Mouse (Mus musculus) heart, embryonic 15.5 days (tissue): ENCODE data around the gene Tmem63b. TPM values are rescaled to one million over a fixed set of nuclear protein-coding genes. Genes with fewer than 3 reads are reported as not detected.

Experiments used
- ATAC-seq: fragments of 200-750 bp; cut with Nextera tagmentation; replicated peaks from 2 replicates; pipeline ENCODE4 v1.8.0; 2017; ENCODE audit warnings: low read depth, moderate TSS enrichment; ENCODE audit not compliant: insufficient number of reproducible peaks, insufficient read depth, low FRiP score
- H3K27ac ChIP-seq: fragments of 300-500 bp; sonication (generic); 2 replicates; pipeline ENCODE4 v1.5.1; 2015; ENCODE audit warnings: mild to moderate bottlenecking, inconsistent platforms
- H3K27me3 ChIP-seq: fragments of 300-500 bp; sonication (generic); 2 replicates; pipeline ENCODE4 v1.6.1; 2015; ENCODE audit warnings: inconsistent platforms
- H3K36me3 ChIP-seq: fragments of 300-500 bp; sonication (generic); 2 replicates; pipeline ENCODE4 v1.6.1; 2015; ENCODE audit warnings: mild to moderate bottlenecking, inconsistent platforms
- H3K4me1 ChIP-seq: fragments of 300-500 bp; sonication (generic); replicated peaks from 2 replicates; pipeline ENCODE4 v1.6.1; 2015; ENCODE audit warnings: inconsistent platforms
- H3K4me2 ChIP-seq: fragments of 300-500 bp; sonication (generic); 2 replicates; pipeline ENCODE4 v1.6.1; 2015; ENCODE audit warnings: inconsistent platforms, mild to moderate bottlenecking, moderate library complexity
- H3K4me3 ChIP-seq: fragments of 300-500 bp; sonication (generic); 2 replicates; pipeline ENCODE4 v1.5.1; 2015; ENCODE audit warnings: mild to moderate bottlenecking, inconsistent platforms
- H3K9ac ChIP-seq: fragments of 300-500 bp; sonication (generic); 2 replicates; pipeline ENCODE4 v1.6.1; 2015; ENCODE audit warnings: mild to moderate bottlenecking, inconsistent platforms
- H3K9me3 ChIP-seq: fragments of 300-500 bp; sonication (generic); replicated peaks from 2 replicates; pipeline ENCODE4 v1.6.1; 2016; ENCODE audit warnings: inconsistent platforms
- WGBS: fragments of 180-500 bp; shearing (Covaris S2); methylation state at CpG from one replicate; pipeline ENCODE4 v1.1.7; 2015; ENCODE audit warnings: mixed read lengths; 5-methylcytosine and 5-hydroxymethylcytosine counted together
- polyA plus RNA-seq: library from polyadenylated mRNA; unstranded; fragments of >200 nt; fragmentation: Nextera tagmentation; extraction: Ambion mirVana; gene quantifications from 2 replicates; pipeline ENCODE4 v1.2.1, GENCODE M21; 2015

The Tmem63b gene
- polyA plus RNA-seq: 35.1 and 42.4 TPM in 2 replicates

- WGBS: 6% methylated on average over 12 of the region's 12 CpGs
- Histone ChIP-seq H3K4me1 (peaks cover 34% of the 10 kb centered on the region), H3K27me3 (no peaks in the 10 kb centered on the region), H3K4me2 (peak within 1 kb of the TSS; percentile 92), H3K36me3 (no peaks in the 10 kb centered on the region), H3K4me3 (peak within 1 kb of the TSS; percentile 97), H3K27ac (peak within 1 kb of the TSS; percentile 80), H3K9ac (peak within 1 kb of the TSS; percentile 95), H3K9me3 (no peaks in the 10 kb centered on the region)
- ATAC-seq: 0 out of 2 replicates have a peak, but pooled peaks have one; percentile 2
Measured at GRCm38 (mm10) chr17:45686716-45687115, at the start of gene Tmem63b. Gene Tmem63b (minus strand): TSS chr17:45686905.

GRCm38 (mm10) chr17:45735382-45736310, 48.9 kb upstream of the Tmem63b start:
- Histone ChIP-seq H3K4me2 (peak overlapping the region; percentile 89), H3K9ac (peak overlapping the region; percentile 78), H3K9me3 (no peaks in the 10 kb centered on the region), H3K4me3 (peak overlapping the region; percentile 62), H3K4me1 (peaks cover 54% of the 10 kb centered on the region), H3K27me3 (peaks cover 6% of the 10 kb centered on the region), H3K27ac (peak overlapping the region; percentile 93), H3K36me3 (no peaks in the 10 kb centered on the region)
- 0 out of 2 replicates have a peak, but pooled peaks have one; percentile 11 for ATAC-seq
- 13% methylated on average over 10 of the region's 10 CpGs for WGBS

GRCm38 (mm10) chr17:45734881-45735280, 48.2 kb upstream of the Tmem63b start:
- peaks cover 8% of the 10 kb centered on the region for H3K27me3 ChIP-seq
- H3K36me3 ChIP-seq: no peaks in the 10 kb centered on the region
- no peaks in the 10 kb centered on the region for H3K9me3 ChIP-seq
- no peak overlapping the region for H3K4me2 ChIP-seq
- WGBS: 79% methylated on average over 4 of the region's 4 CpGs
- H3K9ac ChIP-seq: 0 out of 2 replicates have a peak overlapping the region, but pooled peaks have one; percentile 60
- peak overlapping the region; percentile 93 for H3K27ac ChIP-seq
- H3K4me3 ChIP-seq: no peak overlapping the region
- ATAC-seq: no peak
- H3K4me1 ChIP-seq: peaks cover 60% of the 10 kb centered on the region

GRCm38 (mm10) chr17:45734333-45734732, 47.6 kb upstream of the Tmem63b start:
- H3K9me3 ChIP-seq: no peaks in the 10 kb centered on the region
- peak overlapping the region; percentile 60 for H3K9ac ChIP-seq
- ATAC-seq: no peak
- H3K27me3 ChIP-seq: peaks cover 8% of the 10 kb centered on the region
- H3K36me3 ChIP-seq: no peaks in the 10 kb centered on the region
- H3K4me2 ChIP-seq: peak overlapping the region; percentile 87
- H3K4me1 ChIP-seq: peaks cover 65% of the 10 kb centered on the region
- WGBS: 42% methylated on average over 3 of the region's 3 CpGs
- peak overlapping the region; percentile 93 for H3K27ac ChIP-seq
- H3K4me3 ChIP-seq: peak overlapping the region; percentile 43

GRCm38 (mm10) chr17:45733735-45734301, 47.1 kb upstream of the Tmem63b start, which contains the start of gene 1600014C23Rik:
Gene 1600014C23Rik (minus strand): TSS chr17:45733844.
- H3K4me2 ChIP-seq: peak within 1 kb of the TSS; percentile 87
- no peaks in the 10 kb centered on the region for H3K9me3 ChIP-seq
- peaks cover 8% of the 10 kb centered on the region for H3K27me3 ChIP-seq
- H3K4me3 ChIP-seq: peak within 1 kb of the TSS; percentile 43
- H3K36me3 ChIP-seq: no peaks in the 10 kb centered on the region
- ATAC-seq: no peak; the same call in 1 of the 2 replicates
- peaks cover 70% of the 10 kb centered on the region for H3K4me1 ChIP-seq
- peak within 1 kb of the TSS; percentile 60 for H3K9ac ChIP-seq
- WGBS: 1% methylated on average over 41 of the region's 41 CpGs
- H3K27ac ChIP-seq: peak within 1 kb of the TSS; percentile 93

GRCm38 (mm10) chr17:45733038-45733734, 46.5 kb upstream of the Tmem63b start:
- 69% methylated on average over 19 of the region's 19 CpGs for whole genome bisulfite sequencing
- no peaks in the 10 kb centered on the region for H3K36me3 ChIP-seq
- H3K4me3 ChIP-seq: peak overlapping the region; percentile 43
- H3K4me2 ChIP-seq: peak overlapping the region; percentile 87
- H3K9me3 ChIP-seq: no peaks in the 10 kb centered on the region
- H3K27ac ChIP-seq: peak overlapping the region; percentile 93; the same call in 1 of the 2 replicates
- peaks cover 77% of the 10 kb centered on the region for H3K4me1 ChIP-seq
- peak overlapping the region; percentile 60 for H3K9ac ChIP-seq
- no peak for ATAC-seq
- H3K27me3 ChIP-seq: peaks cover 8% of the 10 kb centered on the region

- H3K9me3 ChIP-seq: no peaks in the 10 kb centered on the region
- peaks cover 71% of the 10 kb centered on the region for H3K4me1 ChIP-seq
- peaks cover 8% of the 10 kb centered on the region for H3K27me3 ChIP-seq
- no peak overlapping the region for H3K27ac ChIP-seq
- WGBS: 25% methylated on average over 9 of the region's 9 CpGs
- no peak; the same call in 1 of the 2 replicates for ATAC-seq
- no peak overlapping the region for H3K9ac ChIP-seq
- H3K4me2 ChIP-seq: no peak overlapping the region
- no peaks in the 10 kb centered on the region for H3K36me3 ChIP-seq
- no peak overlapping the region for H3K4me3 ChIP-seq
Measured at GRCm38 (mm10) chr17:45731172-45731864, 44.6 kb upstream of the Tmem63b start.

GRCm38 (mm10) chr17:45730696-45731095, 44.0 kb upstream of the Tmem63b start:
- H3K27ac ChIP-seq: no peak overlapping the region
- H3K9me3 ChIP-seq: no peaks in the 10 kb centered on the region
- H3K36me3 ChIP-seq: no peaks in the 10 kb centered on the region
- H3K4me3 ChIP-seq: no peak overlapping the region
- WGBS: 89% methylated on average over 4 of the region's 4 CpGs
- H3K4me1 ChIP-seq: peaks cover 69% of the 10 kb centered on the region
- peaks cover 8% of the 10 kb centered on the region for H3K27me3 ChIP-seq
- no peak overlapping the region for H3K4me2 ChIP-seq
- no peak overlapping the region for H3K9ac ChIP-seq
- ATAC-seq: no peak

- Histone ChIP-seq H3K9me3 (no peaks in the 10 kb centered on the region), H3K4me3 (no peak overlapping the region), H3K27me3 (peaks cover 8% of the 10 kb centered on the region), H3K4me2 (no peak overlapping the region), H3K36me3 (no peaks in the 10 kb centered on the region), H3K27ac (peak overlapping the region; percentile 75), H3K4me1 (peaks cover 58% of the 10 kb centered on the region), H3K9ac (0 out of 2 replicates have a peak overlapping the region, but pooled peaks have one; percentile 18)
- ATAC-seq: peak; percentile 66
- WGBS: 31% methylated on average over 10 of the region's 10 CpGs
Measured at GRCm38 (mm10) chr17:45729387-45729786, 42.7 kb upstream of the Tmem63b start.

GRCm38 (mm10) chr17:45727983-45728723, 41.4 kb upstream of the Tmem63b start:
- peaks cover 8% of the 10 kb centered on the region for H3K27me3 ChIP-seq
- H3K36me3 ChIP-seq: no peaks in the 10 kb centered on the region
- no peak for ATAC-seq
- 0 out of 2 replicates have a peak overlapping the region, but pooled peaks have one; percentile 75 for H3K27ac ChIP-seq
- H3K9ac ChIP-seq: no peak overlapping the region
- no peaks in the 10 kb centered on the region for H3K9me3 ChIP-seq
- no peak overlapping the region for H3K4me2 ChIP-seq
- 72% methylated on average over 8 of the region's 8 CpGs for WGBS
- H3K4me3 ChIP-seq: no peak overlapping the region
- H3K4me1 ChIP-seq: peaks cover 54% of the 10 kb centered on the region
